Mouse (Mus musculus): ENCODE measurements around the gene 6330409D20Rik. TPM values are rescaled to one million over a fixed set of nuclear protein-coding genes. Genes with fewer than 3 reads are reported as not detected.

The 6330409D20Rik gene
- polyA plus RNA-seq, 1 experiment = not detected

GRCm38 (mm10) chr2:32734933-32735332, 5.9 kb downstream of the 6330409D20Rik start:
- peak; percentile 89 for DNase-seq
- 33% methylated on average over 4 of the region's 4 CpGs for WGBS

GRCm38 (mm10) chr2:32734480-32734879, 6.3 kb downstream of the 6330409D20Rik start:
- no peaks in the 10 kb centered on the region for H3K27me3 ChIP-seq (replicated peaks; ENCODE audit: control insufficient read depth, insufficient read depth, low read length)
- no peaks in the 10 kb centered on the region for H3K36me3 ChIP-seq (ENCODE audit: control insufficient read depth, insufficient read depth, low read length)
- 35% methylated on average over 4 of the region's 4 CpGs for WGBS
- TF ChIP-seq POLR2A (IDR thresholded peaks at IDR 0.05; ENCODE audit: low read depth, low read length) = no peak
- no peak for TF ChIP-seq CTCF (conservative IDR thresholded peaks at IDR 0.05; ENCODE audit: insufficient read depth, insufficient read length, low read depth, low read length)
- H3K27ac ChIP-seq (ENCODE audit: insufficient read depth, low read depth, low read length) = peak overlapping the region; percentile 79
- DNase-seq = peak; percentile 64
- H3K4me1 ChIP-seq (ENCODE audit: control insufficient read depth, insufficient read depth, low read length) = no peaks in the 10 kb centered on the region; the same call in 1 of the 2 replicates
- H3K4me3 ChIP-seq (ENCODE audit: insufficient read depth, low read depth, low read length) = no peak overlapping the region

More at GRCm38 (mm10) chr2:32734933-32735332, 5.9 kb downstream of the 6330409D20Rik start:
- H3K27me3 ChIP-seq (replicated peaks; ENCODE audit: control insufficient read depth, insufficient read depth, low read length) = no peaks in the 10 kb centered on the region
- peak overlapping the region; percentile 79 for H3K27ac ChIP-seq (ENCODE audit: insufficient read depth, low read depth, low read length)
- TF ChIP-seq CTCF (conservative IDR thresholded peaks at IDR 0.05; ENCODE audit: insufficient read depth, insufficient read length, low read depth, low read length) = no peak
- TF ChIP-seq POLR2A (IDR thresholded peaks at IDR 0.05; ENCODE audit: low read depth, low read length) = no peak
- H3K36me3 ChIP-seq (ENCODE audit: control insufficient read depth, insufficient read depth, low read length) = no peaks in the 10 kb centered on the region
- H3K4me1 ChIP-seq (ENCODE audit: control insufficient read depth, insufficient read depth, low read length) = no peaks in the 10 kb centered on the region; the same call in 1 of the 2 replicates
- H3K4me3 ChIP-seq (ENCODE audit: insufficient read depth, low read depth, low read length) = no peak overlapping the region

- Histone ChIP-seq H3K27ac (ENCODE audit: insufficient read depth, low read depth, low read length) (peak overlapping the region; percentile 59; the same call in 1 of the 2 replicates), H3K4me3 (ENCODE audit: insufficient read depth, low read depth, low read length) (no peak overlapping the region), H3K36me3 (ENCODE audit: control insufficient read depth, insufficient read depth, low read length) (no peaks in the 10 kb centered on the region), H3K27me3 (replicated peaks; ENCODE audit: control insufficient read depth, insufficient read depth, low read length) (no peaks in the 10 kb centered on the region), H3K4me1 (ENCODE audit: control insufficient read depth, insufficient read depth, low read length) (no peaks in the 10 kb centered on the region; the same call in 1 of the 2 replicates)
- DNase-seq = peak; percentile 48
- 78% methylated on average over 6 of the region's 6 CpGs for WGBS
- TF ChIP-seq POLR2A (IDR thresholded peaks at IDR 0.05; ENCODE audit: low read depth, low read length) (no peak), CTCF (conservative IDR thresholded peaks at IDR 0.05; ENCODE audit: insufficient read depth, insufficient read length, low read depth, low read length) (no peak)
Measured at GRCm38 (mm10) chr2:32732695-32733094, 8.1 kb downstream of the 6330409D20Rik start.

- Histone ChIP-seq H3K27ac (ENCODE audit: insufficient read depth, low read depth, low read length) (peak overlapping the region; percentile 59), H3K27me3 (replicated peaks; ENCODE audit: control insufficient read depth, insufficient read depth, low read length) (no peaks in the 10 kb centered on the region), H3K4me1 (ENCODE audit: control insufficient read depth, insufficient read depth, low read length) (no peaks in the 10 kb centered on the region; the same call in 1 of the 2 replicates), H3K36me3 (ENCODE audit: control insufficient read depth, insufficient read depth, low read length) (no peaks in the 10 kb centered on the region), H3K4me3 (ENCODE audit: insufficient read depth, low read depth, low read length) (0 out of 2 replicates have a peak overlapping the region, but pooled peaks have one; percentile 4)
- WGBS = 83% methylated on average over 4 of the region's 4 CpGs
- TF ChIP-seq CTCF (conservative IDR thresholded peaks at IDR 0.05; ENCODE audit: insufficient read depth, insufficient read length, low read depth, low read length) (no peak), POLR2A (IDR thresholded peaks at IDR 0.05; ENCODE audit: low read depth, low read length) (no peak)
- peak; percentile 45 for DNase-seq
Measured at GRCm38 (mm10) chr2:32731911-32732310, 8.9 kb downstream of the 6330409D20Rik start.

GRCm38 (mm10) chr2:32730854-32731253, 10.0 kb downstream of the 6330409D20Rik start:
- DNase-seq = no peak

GRCm38 (mm10) chr2:32729547-32729946, 11.3 kb downstream of the 6330409D20Rik start:
- Histone ChIP-seq H3K4me3 (ENCODE audit: insufficient read depth, low read depth, low read length) (peak overlapping the region; percentile 9; the same call in 1 of the 2 replicates), H3K4me1 (ENCODE audit: control insufficient read depth, insufficient read depth, low read length) (peaks cover 3% of the 10 kb centered on the region; the same call in 1 of the 2 replicates), H3K27me3 (replicated peaks; ENCODE audit: control insufficient read depth, insufficient read depth, low read length) (no peaks in the 10 kb centered on the region), H3K27ac (ENCODE audit: insufficient read depth, low read depth, low read length) (no peak overlapping the region), H3K36me3 (ENCODE audit: control insufficient read depth, insufficient read depth, low read length) (no peaks in the 10 kb centered on the region)
- 73% methylated on average over 4 of the region's 4 CpGs for WGBS
- DNase-seq = no peak
- TF ChIP-seq CTCF (conservative IDR thresholded peaks at IDR 0.05; ENCODE audit: insufficient read depth, insufficient read length, low read depth, low read length) = no peak
- TF ChIP-seq POLR2A (IDR thresholded peaks at IDR 0.05; ENCODE audit: low read depth, low read length) = no peak

More at GRCm38 (mm10) chr2:32730854-32731253, 10.0 kb downstream of the 6330409D20Rik start:
- no peak for TF ChIP-seq POLR2A (IDR thresholded peaks at IDR 0.05; ENCODE audit: low read depth, low read length)
- TF ChIP-seq CTCF (conservative IDR thresholded peaks at IDR 0.05; ENCODE audit: insufficient read depth, insufficient read length, low read depth, low read length) = no peak
- peak overlapping the region; percentile 20; the same call in 1 of the 2 replicates for H3K4me3 ChIP-seq (ENCODE audit: insufficient read depth, low read depth, low read length)
- H3K27ac ChIP-seq (ENCODE audit: insufficient read depth, low read depth, low read length) = peak overlapping the region; percentile 60; the same call in 1 of the 2 replicates
- H3K4me1 ChIP-seq (ENCODE audit: control insufficient read depth, insufficient read depth, low read length) = no peaks in the 10 kb centered on the region; the same call in 1 of the 2 replicates
- H3K27me3 ChIP-seq (replicated peaks; ENCODE audit: control insufficient read depth, insufficient read depth, low read length) = no peaks in the 10 kb centered on the region
- WGBS = 37% methylated on average over 11 of the region's 11 CpGs
- no peaks in the 10 kb centered on the region for H3K36me3 ChIP-seq (ENCODE audit: control insufficient read depth, insufficient read depth, low read length)

GRCm38 (mm10) chr2:32728463-32728862, 12.4 kb downstream of the 6330409D20Rik start:
- peak overlapping the region; percentile 56; the same call in 1 of the 2 replicates for H3K27ac ChIP-seq (ENCODE audit: insufficient read depth, low read depth, low read length)
- DNase-seq = peak; percentile 87
- peak overlapping the region; percentile 66 for H3K4me3 ChIP-seq (ENCODE audit: insufficient read depth, low read depth, low read length)
- H3K36me3 ChIP-seq (ENCODE audit: control insufficient read depth, insufficient read depth, low read length) = no peaks in the 10 kb centered on the region
- H3K4me1 ChIP-seq (ENCODE audit: control insufficient read depth, insufficient read depth, low read length) = peaks cover 3% of the 10 kb centered on the region; the same call in 1 of the 2 replicates
- WGBS = 64% methylated on average over 7 of the region's 7 CpGs
- H3K27me3 ChIP-seq (replicated peaks; ENCODE audit: control insufficient read depth, insufficient read depth, low read length) = no peaks in the 10 kb centered on the region
- TF ChIP-seq POLR2A (IDR thresholded peaks at IDR 0.05; ENCODE audit: low read depth, low read length) (no peak), CTCF (conservative IDR thresholded peaks at IDR 0.05; ENCODE audit: insufficient read depth, insufficient read length, low read depth, low read length) (no peak)
